Mouse (Mus musculus) stomach, adult 2 months (tissue): ENCODE results near the gene Smim22. TPM values are rescaled to one million over a fixed set of nuclear protein-coding genes. Genes with fewer than 3 reads are reported as not detected.

Experiments
- polyA plus RNA-seq: library from polyadenylated mRNA; depleted of rRNA; stranded (reverse); fragments of >200 nt; gene quantifications from 2 replicates; pipeline ENCODE4 v1.2.3, GENCODE M21; 2012; rRNA removed

Gene Smim22
- polyA plus RNA-seq = 98.1 and 104 TPM in 2 replicates

DNA sequence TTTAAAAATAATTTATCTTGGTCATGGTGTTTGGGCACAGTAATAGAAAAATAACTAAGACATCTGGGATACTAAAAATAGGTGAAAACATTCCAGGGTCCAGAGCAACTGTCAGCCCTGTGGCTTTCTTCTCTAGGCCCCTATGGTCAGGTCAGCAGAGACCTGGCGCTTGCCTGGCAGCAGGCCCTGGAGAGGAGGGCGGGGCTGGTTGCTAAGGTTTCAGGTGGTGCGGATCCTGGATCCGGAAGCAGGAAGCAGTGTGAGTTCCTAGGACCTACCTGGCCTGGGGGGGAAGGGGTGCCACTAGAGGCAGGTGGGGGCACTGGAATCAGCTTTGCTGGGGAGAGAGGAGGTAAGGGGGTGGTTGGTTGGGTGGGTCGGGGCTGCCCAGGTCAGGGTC is at the start of gene Smim22:
Gene Smim22 (plus strand): TSS at position 222 of the 400 bp plus-strand sequence.

GRCm38 (mm10) chr16:4963797-4964709 is 43.0 kb upstream of the Smim22 start, which contains the start of gene Anks3:
Gene Anks3, minus strand, starts transcription at chr16:4964205.

DNA sequence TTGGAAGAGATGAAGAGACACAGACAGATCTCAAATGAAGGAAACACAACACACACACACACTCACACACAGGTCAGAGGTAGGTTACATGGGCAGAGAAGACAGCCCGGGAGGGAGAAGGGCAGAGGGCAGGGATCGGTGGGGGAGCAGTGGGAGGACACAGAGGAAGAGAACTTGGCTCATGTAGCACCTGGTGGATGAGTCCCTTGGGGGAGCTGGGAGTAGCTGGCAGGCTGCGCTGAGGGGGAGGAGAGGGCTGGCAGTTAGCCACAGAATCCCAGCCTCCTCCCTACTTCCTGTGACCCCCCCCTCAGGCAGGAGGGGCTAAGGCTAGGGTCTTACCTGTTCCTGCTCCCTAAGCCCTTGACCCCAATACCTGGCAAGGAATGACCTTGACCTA is 9.5 kb upstream of the Smim22 start, which contains the start of gene Sept12:
Gene Sept12 (minus strand): TSS at position 300 of the 400 bp plus-strand sequence.

GRCm38 (mm10) chr16:5013054-5013838 is 6.2 kb downstream of the Smim22 start, which contains the start of gene Rogdi:
Gene Rogdi, minus strand, starts transcription at chr16:5013553.

GRCm38 (mm10) chr16:5049774-5050234 is 42.7 kb downstream of the Smim22 start, which contains the start of the genes Glyr1 and Ubn1:
Gene Glyr1, minus strand, starts transcription at chr16:5049863.
Gene Ubn1, plus strand, starts transcription at chr16:5050057.

Other genes with a start within 250 kb of the Smim22 start
- gene Cdip1, start 217.0 kb upstream of the Smim22 start, polyA plus RNA-seq = 39.6 and 41.2 TPM in 2 replicates
- gene 4930562C15Rik, start 171.9 kb upstream of the Smim22 start, polyA plus RNA-seq = not detected in 2 replicates
- gene Ubald1, start 127.0 kb upstream of the Smim22 start, polyA plus RNA-seq = 36.6 and 37.8 TPM in 2 replicates
- 68.1 and 79.7 TPM in 2 replicates for gene Mgrn1, start 121.0 kb upstream of the Smim22 start, polyA plus RNA-seq
- gene Nudt16l1, start 68.5 kb upstream of the Smim22 start, polyA plus RNA-seq = 36.3 and 38.6 TPM in 2 replicates
- 15.6 and 17.1 TPM in 2 replicates for gene Anks3, start 43.1 kb upstream of the Smim22 start, polyA plus RNA-seq
- 0.03 TPM in 1 of 2 replicates, not detected in the other for gene Sept12, start 9.4 kb upstream of the Smim22 start, polyA plus RNA-seq
- gene Rogdi, start 6.3 kb downstream of the Smim22 start, polyA plus RNA-seq = 42.3 and 42.8 TPM in 2 replicates
- 21.3 and 30.1 TPM in 2 replicates for gene Glyr1, start 42.6 kb downstream of the Smim22 start, polyA plus RNA-seq
- 8.1 and 10.6 TPM in 2 replicates for gene Ubn1, start 42.8 kb downstream of the Smim22 start, polyA plus RNA-seq
- 7.8 and 7.9 TPM in 2 replicates for gene Ppl, start 125.1 kb downstream of the Smim22 start, polyA plus RNA-seq
- gene Sec14l5, start 139.8 kb downstream of the Smim22 start, polyA plus RNA-seq = 0.20 and 0.35 TPM in 2 replicates
- gene Nagpa, start 196.7 kb downstream of the Smim22 start, polyA plus RNA-seq = 21.5 and 29.7 TPM in 2 replicates
- gene AU021092, start 215.0 kb downstream of the Smim22 start, polyA plus RNA-seq = 7.0 and 11.1 TPM in 2 replicates
- 30.5 and 34.3 TPM in 2 replicates for gene Alg1, start 226.3 kb downstream of the Smim22 start, polyA plus RNA-seq
- 31.3 and 31.8 TPM in 2 replicates for gene Eef2kmt, start 248.7 kb downstream of the Smim22 start, polyA plus RNA-seq